Mouse (Mus musculus) thymus, adult 2 months (tissue): ENCODE results near the gene Macrod2. TPM values are rescaled to one million over a fixed set of nuclear protein-coding genes. Genes with fewer than 3 reads are reported as not detected.

ENCODE experiments used
- DNase-seq: peaks from one replicate; pipeline ENCODE4 v3.0.0; 2021
- H3K27ac ChIP-seq: fragments of 200-500 bp; 2 replicates; pipeline ENCODE4 v1.5.1; 2012; ENCODE audit warnings: low read length, control low read depth; ENCODE audit not compliant: control insufficient read depth, insufficient read depth
- H3K27me3 ChIP-seq: fragments of 200-500 bp; 2 replicates; pipeline ENCODE4 v1.6.1; 2012; ENCODE audit warnings: mild to moderate bottlenecking, low read length, moderate library complexity, mixed read lengths; ENCODE audit not compliant: control insufficient read depth, insufficient read depth
- H3K36me3 ChIP-seq: fragments of 200-500 bp; 2 replicates; pipeline ENCODE4 v1.6.1; 2012; ENCODE audit warnings: mild to moderate bottlenecking, low read length, moderate library complexity; ENCODE audit not compliant: control insufficient read depth, insufficient read depth
- H3K4me1 ChIP-seq: fragments of 200-500 bp; replicated peaks from 2 replicates; pipeline ENCODE4 v1.6.1; 2012; ENCODE audit warnings: low read length; ENCODE audit not compliant: control insufficient read depth, insufficient read depth
- H3K4me3 ChIP-seq: fragments of 200-500 bp; 2 replicates; pipeline ENCODE4 v1.5.1; 2012; ENCODE audit warnings: mild to moderate bottlenecking, low read length, control low read depth, moderate library complexity; ENCODE audit not compliant: control insufficient read depth, insufficient read depth
- CTCF ChIP-seq: fragments of 200-500 bp; IDR thresholded peaks from 2 replicates; pipeline ENCODE4 v1.5.1; 2012; ENCODE audit warnings: mild to moderate bottlenecking, control low read depth, low read length, moderate library complexity, borderline replicate concordance; ENCODE audit not compliant: control insufficient read depth, poor library complexity, insufficient read depth; ENCODE audit errors: extremely low read depth
- POLR2A ChIP-seq: fragments of 200-500 bp; IDR thresholded peaks from 2 replicates; pipeline ENCODE4 v1.6.1; 2012; ENCODE audit warnings: mild to moderate bottlenecking, low read length, control low read depth, moderate library complexity; ENCODE audit not compliant: control insufficient read depth, poor library complexity, insufficient read depth; ENCODE audit errors: extremely low read depth
- WGBS: fragments of 180-500 bp; shearing (Covaris S2); methylation state at CpG from one replicate; pipeline ENCODE4 v1.1.7; 2018; 5-methylcytosine and 5-hydroxymethylcytosine counted together
- polyA plus RNA-seq: library from polyadenylated mRNA; depleted of rRNA; stranded (reverse); fragments of >200 nt; gene quantifications from 2 replicates; pipeline ENCODE4 v1.2.3, GENCODE M21; 2012

Gene Macrod2
- polyA plus RNA-seq, 1 experiment: 2.3 TPM

DNA sequence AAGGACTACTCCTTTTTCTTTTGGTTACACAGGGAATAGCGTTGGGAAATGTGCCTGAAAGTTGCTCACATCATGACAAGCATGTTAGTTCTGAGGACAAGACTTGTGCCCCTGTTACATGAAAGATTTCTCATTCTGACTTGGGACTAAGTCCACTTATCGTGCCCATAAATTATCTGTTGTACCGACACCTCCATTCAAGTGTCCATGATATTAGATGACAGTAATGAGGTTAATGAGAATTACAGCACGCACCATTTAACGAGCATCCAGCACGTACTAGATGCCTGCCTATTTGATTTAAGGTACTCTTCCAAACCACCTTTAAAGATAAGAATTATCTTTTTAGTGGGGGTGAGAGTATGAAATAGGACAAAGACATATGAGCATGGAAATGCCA, 610.5 kb downstream of the Macrod2 start:
- H3K4me1 ChIP-seq: no peaks in the 10 kb centered on the region
- no peaks in the 10 kb centered on the region for H3K27me3 ChIP-seq
- H3K36me3 ChIP-seq: no peaks in the 10 kb centered on the region
- WGBS: 93% methylated on average over 6 of the region's 6 CpGs
- DNase-seq: no peak
- TF ChIP-seq CTCF (no peak), POLR2A (no peak)
- H3K4me3 ChIP-seq: no peak overlapping the region
- no peak overlapping the region for H3K27ac ChIP-seq

DNA sequence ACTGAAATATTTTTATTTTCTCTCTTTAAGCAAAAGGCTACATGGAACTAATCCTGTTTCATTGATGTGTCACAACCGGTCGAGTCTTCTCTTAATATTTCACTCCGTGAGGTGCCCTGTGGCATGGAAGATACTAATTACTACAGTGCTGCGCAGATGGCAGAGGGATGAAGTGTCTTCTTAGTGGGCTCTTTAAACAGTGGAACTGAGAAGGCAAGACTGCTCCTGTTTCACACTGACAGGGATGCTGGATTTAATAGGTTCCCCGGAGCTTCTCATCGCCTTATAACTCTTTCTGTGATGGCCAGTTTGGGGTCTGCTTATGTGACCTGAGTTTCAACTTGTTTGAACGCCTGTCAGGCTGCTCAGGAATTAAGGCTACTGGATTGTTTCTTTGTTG, 612.6 kb downstream of the Macrod2 start:
- TF ChIP-seq CTCF (no peak), POLR2A (no peak)
- H3K27ac ChIP-seq: no peak overlapping the region
- 94% methylated on average over 7 of the region's 7 CpGs for WGBS
- no peaks in the 10 kb centered on the region for H3K27me3 ChIP-seq
- no peaks in the 10 kb centered on the region for H3K4me1 ChIP-seq
- H3K4me3 ChIP-seq: no peak overlapping the region
- H3K36me3 ChIP-seq: no peaks in the 10 kb centered on the region
- no peak for DNase-seq

DNA sequence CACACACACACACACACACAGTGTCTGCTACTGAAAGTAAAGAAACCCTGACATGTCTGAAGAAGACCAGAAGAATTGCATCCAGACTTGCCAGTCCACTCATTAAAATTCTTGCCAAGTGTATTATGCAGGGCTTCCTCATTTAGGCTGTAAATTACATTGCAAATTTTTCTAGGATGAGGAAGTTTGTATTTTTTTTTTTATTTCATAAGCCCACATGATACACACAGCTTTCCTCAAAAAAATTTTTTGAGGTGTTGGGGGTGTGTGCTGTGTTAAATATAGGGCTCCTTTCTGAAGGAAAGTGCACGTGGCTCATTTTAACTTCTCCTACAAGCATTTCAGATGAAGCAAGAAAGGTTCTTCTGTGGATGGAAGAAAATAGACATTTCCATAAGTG, 613.3 kb downstream of the Macrod2 start:
- Histone ChIP-seq H3K4me1 (no peaks in the 10 kb centered on the region), H3K27me3 (no peaks in the 10 kb centered on the region), H3K4me3 (no peak overlapping the region), H3K36me3 (no peaks in the 10 kb centered on the region), H3K27ac (no peak overlapping the region)
- WGBS: 6% methylated on average over 1 of the region's 1 CpGs
- DNase-seq: no peak
- TF ChIP-seq CTCF (no peak), POLR2A (no peak)

DNA sequence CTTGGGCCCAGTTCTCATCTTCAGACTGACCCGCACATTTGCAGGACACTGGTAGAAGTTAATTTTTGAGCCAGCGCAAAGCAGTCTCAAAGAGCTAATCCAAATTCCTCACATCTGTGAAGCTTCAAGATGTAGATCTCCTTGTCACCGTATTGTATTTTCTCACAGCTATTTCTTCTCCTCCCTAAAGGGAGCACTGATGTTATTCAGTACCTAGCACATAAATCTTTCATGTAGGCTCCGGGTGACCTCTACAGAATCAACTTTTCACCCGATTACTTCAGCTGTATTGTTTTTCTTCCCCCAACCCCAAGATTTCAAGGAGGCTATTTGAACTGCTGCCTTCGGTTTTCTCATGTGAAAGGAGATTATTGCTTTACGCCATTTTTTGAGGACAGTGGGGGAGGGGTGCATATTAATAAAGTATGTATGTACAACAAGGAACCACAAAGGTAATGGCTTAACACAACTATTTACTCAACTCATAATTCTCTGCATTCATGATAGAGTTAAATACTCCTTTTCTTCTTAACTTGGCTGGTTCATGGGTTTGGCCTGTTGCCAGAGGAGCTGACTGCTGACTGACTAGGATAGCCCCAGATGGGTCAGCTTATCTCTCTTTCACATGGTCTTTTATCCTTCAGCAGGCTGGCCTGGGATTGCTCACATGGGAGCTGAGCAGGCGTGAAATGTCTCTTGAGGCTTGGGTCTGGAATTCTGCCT, 618.5 kb downstream of the Macrod2 start:
- no peak for DNase-seq
- no peaks in the 10 kb centered on the region for H3K27me3 ChIP-seq
- H3K27ac ChIP-seq: no peak overlapping the region
- no peaks in the 10 kb centered on the region for H3K4me1 ChIP-seq
- 87% methylated on average over 8 of the region's 8 CpGs for WGBS
- TF ChIP-seq POLR2A: no peak
- no peak for TF ChIP-seq CTCF
- no peak overlapping the region for H3K4me3 ChIP-seq
- H3K36me3 ChIP-seq: no peaks in the 10 kb centered on the region

DNA sequence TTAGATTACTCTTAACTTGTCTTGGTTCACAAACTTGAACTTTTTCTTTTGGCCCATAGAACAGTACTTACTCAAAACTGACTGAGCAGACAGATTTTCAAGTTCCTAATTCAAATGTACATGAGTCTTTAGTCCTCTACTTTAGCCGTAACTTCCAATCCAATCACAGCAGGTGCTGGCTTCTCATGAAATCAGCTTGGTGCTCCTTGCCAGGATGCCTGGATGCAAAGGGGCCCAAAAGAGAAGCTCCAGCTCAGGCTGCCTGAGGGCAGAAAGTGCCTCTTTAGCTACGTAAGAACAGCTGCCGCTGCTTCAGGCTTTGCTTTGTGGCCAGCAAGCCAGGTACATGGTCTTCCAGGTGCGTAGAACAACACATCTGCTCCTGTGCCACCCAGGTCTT, 627.9 kb downstream of the Macrod2 start:
- 97% methylated on average over 4 of the region's 4 CpGs for WGBS

DNA sequence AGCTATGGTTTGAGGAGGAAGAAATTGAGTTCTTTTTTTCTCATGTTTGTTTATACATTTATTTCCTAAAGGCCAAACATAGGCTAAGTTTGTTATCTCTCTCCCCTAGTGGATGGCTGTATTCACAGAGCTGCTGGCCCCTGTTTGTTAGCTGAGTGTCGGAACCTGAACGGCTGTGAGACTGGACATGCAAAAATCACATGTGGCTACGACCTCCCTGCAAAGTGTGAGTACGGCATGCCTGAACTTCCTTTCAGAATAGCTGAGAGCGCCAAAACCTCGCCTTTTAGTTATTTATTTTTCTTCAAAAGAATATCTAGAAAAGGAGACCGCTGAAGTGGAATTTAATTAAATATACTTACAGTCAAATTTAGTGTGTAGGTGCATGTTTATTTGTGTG, 628.8 kb downstream of the Macrod2 start:
- no peaks in the 10 kb centered on the region for H3K27me3 ChIP-seq
- no peak overlapping the region for H3K4me3 ChIP-seq
- no peak for DNase-seq
- no peaks in the 10 kb centered on the region for H3K4me1 ChIP-seq
- 91% methylated on average over 7 of the region's 7 CpGs for WGBS
- H3K27ac ChIP-seq: no peak overlapping the region
- TF ChIP-seq CTCF (no peak), POLR2A (no peak)
- H3K36me3 ChIP-seq: no peaks in the 10 kb centered on the region

More for the DNA sequence above, 627.9 kb downstream of the Macrod2 start:
- TF ChIP-seq POLR2A: no peak
- TF ChIP-seq CTCF: no peak
- Histone ChIP-seq H3K27ac (no peak overlapping the region), H3K36me3 (no peaks in the 10 kb centered on the region), H3K4me3 (no peak overlapping the region), H3K4me1 (no peaks in the 10 kb centered on the region), H3K27me3 (no peaks in the 10 kb centered on the region)
- no peak for DNase-seq
